Mouse (Mus musculus) kidney, adult 2 months (tissue): ENCODE data around the gene Rasal2. TPM values are rescaled to one million over a fixed set of nuclear protein-coding genes. Genes with fewer than 3 reads are reported as not detected.

Experiments
- DNase-seq: peaks from one replicate; pipeline ENCODE4 v3.0.0; 2021
- H3K27ac ChIP-seq: fragments of 200-500 bp; 2 replicates; pipeline ENCODE4 v1.5.1; 2012; ENCODE audit warnings: low read depth, low read length, control low read depth, inconsistent platforms; ENCODE audit not compliant: insufficient read depth
- H3K27me3 ChIP-seq: fragments of 200-500 bp; replicated peaks from 2 replicates; pipeline ENCODE4 v1.6.1; 2012; ENCODE audit warnings: mild to moderate bottlenecking, moderate library complexity, low read length, inconsistent platforms; ENCODE audit not compliant: control insufficient read depth, insufficient read depth
- H3K36me3 ChIP-seq: fragments of 200-500 bp; 2 replicates; pipeline ENCODE4 v1.6.1; 2012; ENCODE audit warnings: mild to moderate bottlenecking, moderate library complexity, low read length, inconsistent platforms; ENCODE audit not compliant: control insufficient read depth, insufficient read depth
- H3K4me1 ChIP-seq: fragments of 200-500 bp; 2 replicates; pipeline ENCODE4 v1.6.1; 2011; ENCODE audit warnings: low read length; ENCODE audit not compliant: control insufficient read depth, insufficient read depth
- H3K4me3 ChIP-seq: fragments of 200-500 bp; 2 replicates; pipeline ENCODE4 v1.5.1; 2011; ENCODE audit warnings: mild to moderate bottlenecking, low read depth, low read length, control low read depth; ENCODE audit not compliant: insufficient read depth
- CTCF ChIP-seq: fragments of 200-500 bp; conservative IDR thresholded peaks from 2 replicates; pipeline ENCODE4 v1.5.1; 2011; ENCODE audit warnings: low read depth, mild to moderate bottlenecking, control low read depth, low read length, moderate library complexity, mixed read lengths; ENCODE audit not compliant: insufficient read depth, insufficient read length
- POLR2A ChIP-seq: fragments of 200-500 bp; IDR thresholded peaks from one replicate; pipeline ENCODE4 v1.6.1; 2011; ENCODE audit warnings: low read depth, low read length, control low read depth
- WGBS: fragments of 180-500 bp; shearing (Covaris S2); methylation state at CpG from one replicate; pipeline ENCODE4 v1.1.7; 2018; 5-methylcytosine and 5-hydroxymethylcytosine counted together
- polyA plus RNA-seq: library from polyadenylated mRNA; depleted of rRNA; stranded (reverse); fragments of >200 nt; gene quantifications from 2 replicates; pipeline ENCODE4 v1.2.3, GENCODE M21; 2012

Rasal2 gene
- polyA plus RNA-seq, 1 experiment: 3.4 TPM

DNA sequence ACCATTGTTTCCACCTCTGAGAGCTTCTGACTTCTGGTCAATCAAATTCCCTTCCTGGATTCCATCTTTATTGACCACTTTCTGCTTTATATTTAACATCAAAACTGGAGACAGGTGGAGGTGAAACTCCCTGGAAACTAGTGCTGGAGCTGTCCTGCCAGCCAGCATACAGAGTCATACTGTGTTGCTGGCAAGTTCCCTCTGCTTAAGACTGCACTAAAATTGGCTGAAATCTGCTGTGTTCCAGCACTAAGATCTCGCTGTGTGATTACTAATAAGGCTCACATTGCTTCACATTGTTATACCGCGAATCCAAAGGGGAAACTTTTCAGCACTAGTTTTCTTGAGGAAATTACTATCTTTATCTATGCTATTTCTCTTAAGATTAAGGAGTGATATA lies 267.8 kb downstream of the Rasal2 start:
- H3K4me3 ChIP-seq: no peak overlapping the region
- no peak for TF ChIP-seq CTCF
- TF ChIP-seq POLR2A: no peak
- H3K27me3 ChIP-seq: no peaks in the 10 kb centered on the region
- H3K4me1 ChIP-seq: no peaks in the 10 kb centered on the region
- WGBS: 91% methylated on average over 3 of the region's 3 CpGs
- H3K36me3 ChIP-seq: no peaks in the 10 kb centered on the region; the same call in 1 of the 2 replicates
- H3K27ac ChIP-seq: no peak overlapping the region
- DNase-seq: no peak

DNA sequence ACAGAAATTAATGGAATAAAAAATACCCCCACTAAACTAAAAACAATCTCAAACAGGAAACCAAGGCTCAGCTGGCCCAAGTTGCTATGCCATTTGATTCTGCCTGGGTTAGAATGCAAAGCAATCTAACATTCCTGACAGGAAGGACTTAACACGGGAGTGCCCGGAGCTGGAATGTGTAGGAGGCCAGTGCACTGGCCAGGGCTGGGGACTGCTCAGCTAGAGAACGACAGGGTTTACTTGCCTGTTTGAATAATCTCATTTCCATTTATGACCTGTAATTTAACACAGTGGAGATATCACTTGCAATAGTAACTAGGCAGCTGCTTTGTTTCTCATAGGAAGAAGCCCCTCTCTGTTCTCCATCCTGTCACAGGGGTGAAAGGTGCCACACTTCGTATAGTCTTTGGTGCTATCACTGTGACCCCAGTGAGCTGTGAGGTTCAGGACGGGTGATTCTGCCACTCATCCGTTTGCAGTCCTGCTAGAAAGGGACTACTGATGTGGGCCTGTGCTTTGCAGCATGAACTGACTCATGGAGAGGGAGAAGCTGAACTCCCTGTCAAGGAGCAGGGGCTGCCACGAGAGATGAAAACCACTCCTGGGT lies 269.0 kb downstream of the Rasal2 start:
- peak; percentile 10 for DNase-seq
- Histone ChIP-seq H3K4me3 (no peak overlapping the region), H3K36me3 (no peaks in the 10 kb centered on the region; the same call in 1 of the 2 replicates), H3K27me3 (no peaks in the 10 kb centered on the region), H3K4me1 (no peaks in the 10 kb centered on the region), H3K27ac (no peak overlapping the region)
- 35% methylated on average over 7 of the region's 7 CpGs for WGBS
- no peak for TF ChIP-seq POLR2A
- no peak for TF ChIP-seq CTCF

DNA sequence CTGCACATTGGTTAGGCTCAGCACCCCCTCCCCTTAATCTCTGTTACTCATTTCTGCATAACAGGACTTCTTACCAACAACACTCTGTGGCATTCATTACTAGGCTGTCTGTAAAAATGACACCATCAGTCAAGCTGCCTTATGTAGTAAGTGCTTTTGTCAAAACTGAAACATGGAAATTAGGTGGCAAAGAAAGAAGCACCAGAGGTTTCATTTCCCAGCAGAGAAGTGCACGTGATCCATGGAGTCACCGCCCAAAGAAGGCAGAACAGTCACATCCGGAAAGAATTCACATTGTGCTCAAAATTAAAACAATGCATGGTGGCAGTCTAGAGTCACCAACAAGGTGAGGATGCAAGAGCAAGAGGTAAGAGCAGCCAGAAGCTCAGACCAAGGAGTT lies 271.4 kb downstream of the Rasal2 start:
- TF ChIP-seq POLR2A (no peak), CTCF (no peak)
- Histone ChIP-seq H3K27ac (no peak overlapping the region), H3K36me3 (no peaks in the 10 kb centered on the region; the same call in 1 of the 2 replicates), H3K27me3 (no peaks in the 10 kb centered on the region), H3K4me3 (no peak overlapping the region), H3K4me1 (no peaks in the 10 kb centered on the region)
- 86% methylated on average over 3 of the region's 3 CpGs for WGBS
- DNase-seq: peak; percentile 3

DNA sequence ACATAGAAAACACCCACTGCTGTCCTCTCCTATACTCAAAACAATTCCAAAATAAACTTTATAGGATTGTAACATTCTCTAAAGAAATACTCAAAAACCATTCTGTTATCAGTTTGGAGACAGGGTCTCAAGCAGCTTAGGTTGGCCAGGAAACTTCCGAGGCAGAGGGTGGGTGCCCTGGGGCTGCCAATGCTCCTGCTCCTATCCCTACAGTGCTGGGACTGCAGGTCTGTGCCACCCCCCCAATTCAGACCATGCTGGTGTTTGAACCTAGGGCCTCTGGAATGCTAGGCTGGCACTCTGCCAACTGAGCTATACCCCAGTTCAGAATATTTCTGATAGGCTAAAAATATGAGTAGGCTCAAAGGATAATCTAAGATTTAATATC lies 274.5 kb downstream of the Rasal2 start:
- DNase-seq: no peak
- no peaks in the 10 kb centered on the region; the same call in 1 of the 2 replicates for H3K36me3 ChIP-seq
- H3K27me3 ChIP-seq: no peaks in the 10 kb centered on the region
- no peak overlapping the region for H3K4me3 ChIP-seq
- no peaks in the 10 kb centered on the region for H3K4me1 ChIP-seq
- WGBS: 97% methylated on average over 1 of the region's 1 CpGs
- H3K27ac ChIP-seq: no peak overlapping the region
- TF ChIP-seq POLR2A (no peak), CTCF (no peak)

DNA sequence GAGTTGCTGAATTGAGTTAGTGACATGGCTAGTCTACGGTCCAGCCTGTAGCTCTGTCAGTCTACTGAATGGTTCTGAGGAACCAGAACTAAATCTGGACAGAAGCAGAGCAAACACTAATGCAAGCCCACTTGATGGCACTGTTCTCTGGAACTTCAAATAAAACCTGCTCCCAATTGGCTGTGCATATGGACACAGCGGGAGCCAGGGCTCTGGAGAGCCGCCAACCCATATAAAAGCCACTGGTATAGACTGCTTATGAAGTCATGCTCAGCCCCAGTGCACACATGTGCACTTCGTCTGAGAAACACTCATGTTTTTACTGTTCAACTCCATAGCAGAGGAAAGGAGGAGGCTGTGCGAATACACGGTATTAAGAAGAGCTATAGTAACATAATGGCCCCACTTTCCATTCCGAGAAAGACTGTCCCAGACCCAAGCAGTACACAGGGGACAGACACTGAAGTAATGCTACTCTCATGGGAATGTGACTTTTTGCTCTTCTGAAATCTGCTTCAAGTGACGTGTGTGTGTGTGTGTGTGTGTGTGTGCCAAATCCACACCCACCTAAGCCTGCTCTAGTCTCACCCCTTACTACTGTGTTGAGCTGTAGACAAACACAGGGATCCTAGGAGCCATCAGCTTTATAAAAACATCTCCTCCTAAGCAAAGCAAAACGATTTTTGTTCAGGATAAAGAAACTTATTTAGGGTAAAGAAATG lies 275.1 kb downstream of the Rasal2 start:
- Histone ChIP-seq H3K4me1 (no peaks in the 10 kb centered on the region), H3K27me3 (no peaks in the 10 kb centered on the region), H3K36me3 (no peaks in the 10 kb centered on the region; the same call in 1 of the 2 replicates), H3K27ac (no peak overlapping the region), H3K4me3 (no peak overlapping the region)
- TF ChIP-seq CTCF: no peak
- TF ChIP-seq POLR2A: no peak
- peak; percentile 3 for DNase-seq
- WGBS: 79% methylated on average over 9 of the region's 9 CpGs

DNA sequence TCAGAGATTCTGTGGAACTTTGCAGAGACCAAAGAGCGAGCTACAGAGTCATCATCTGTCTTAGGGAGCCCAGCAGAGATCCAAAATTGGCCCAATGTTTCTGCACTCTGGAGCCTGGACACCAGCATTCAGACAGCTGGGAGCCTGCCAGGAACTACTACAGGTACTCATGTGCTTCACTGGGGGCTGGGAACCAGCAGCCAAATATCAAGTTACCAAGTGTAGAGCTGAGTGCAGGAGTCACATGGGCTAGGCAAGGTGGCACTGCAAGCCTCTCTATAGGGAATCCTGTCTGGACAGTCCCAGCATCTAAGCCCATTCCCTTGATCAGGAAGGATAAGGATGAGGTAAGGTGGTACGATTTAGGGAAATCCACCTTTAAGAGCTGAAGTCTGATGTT lies 284.2 kb downstream of the Rasal2 start:
- H3K4me1 ChIP-seq: no peaks in the 10 kb centered on the region
- no peaks in the 10 kb centered on the region for H3K27me3 ChIP-seq
- H3K36me3 ChIP-seq: no peaks in the 10 kb centered on the region
- TF ChIP-seq CTCF (no peak), POLR2A (no peak)
- no peak overlapping the region for H3K27ac ChIP-seq
- WGBS: 97% methylated on average over 2 of the region's 2 CpGs
- no peak overlapping the region for H3K4me3 ChIP-seq
- DNase-seq: no peak

DNA sequence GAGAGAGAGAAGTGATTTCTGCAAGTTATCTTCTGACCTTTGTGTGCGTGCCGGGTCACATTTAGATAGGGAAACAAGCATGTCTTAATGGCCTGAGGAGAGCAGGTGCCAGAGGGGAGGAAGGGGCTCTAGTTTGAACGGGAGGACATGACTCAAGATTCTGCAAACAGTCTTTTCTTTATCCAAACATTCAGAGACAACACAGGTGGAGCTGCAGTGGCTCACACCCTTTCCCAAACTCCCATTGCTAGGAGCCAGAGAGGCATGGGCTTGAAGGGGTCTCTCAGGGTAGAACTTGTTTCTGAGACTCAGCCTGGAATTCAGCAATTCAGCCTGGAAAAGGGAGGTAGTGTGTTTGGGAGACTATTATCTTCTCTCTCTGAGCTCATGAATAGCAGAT lies 288.6 kb downstream of the Rasal2 start:
- no peak for DNase-seq
- no peaks in the 10 kb centered on the region for H3K27me3 ChIP-seq
- H3K4me3 ChIP-seq: no peak overlapping the region
- H3K36me3 ChIP-seq: no peaks in the 10 kb centered on the region
- 70% methylated on average over 3 of the region's 3 CpGs for WGBS
- H3K4me1 ChIP-seq: no peaks in the 10 kb centered on the region
- TF ChIP-seq POLR2A (no peak), CTCF (no peak)
- no peak overlapping the region for H3K27ac ChIP-seq

DNA sequence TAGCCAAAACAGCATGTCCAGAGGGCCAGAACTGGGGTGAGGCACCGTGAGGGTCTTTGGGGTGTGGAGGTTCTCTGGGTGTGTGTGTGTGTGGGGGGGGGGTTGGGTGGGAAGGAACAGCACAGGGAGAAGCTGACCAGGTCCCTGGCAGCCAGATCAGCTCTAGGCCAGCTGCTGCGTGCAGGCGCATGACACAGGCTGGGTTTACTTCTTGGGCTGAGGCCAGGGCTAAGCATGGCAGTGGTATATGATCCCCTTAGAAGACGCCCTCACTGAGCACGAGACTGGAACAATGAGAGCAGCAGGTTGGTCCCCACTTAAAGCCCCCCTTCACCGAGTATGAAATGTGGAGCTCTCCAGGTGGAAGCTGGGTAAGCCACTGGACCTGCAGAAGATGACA lies 293.2 kb downstream of the Rasal2 start:
- Histone ChIP-seq H3K4me1 (no peaks in the 10 kb centered on the region), H3K36me3 (no peaks in the 10 kb centered on the region), H3K27ac (no peak overlapping the region), H3K27me3 (no peaks in the 10 kb centered on the region), H3K4me3 (no peak overlapping the region)
- no peak for TF ChIP-seq CTCF
- no peak for TF ChIP-seq POLR2A
- WGBS: 79% methylated on average over 6 of the region's 6 CpGs
- DNase-seq: no peak
